Mouse (Mus musculus) intestine, embryonic 15.5 days (tissue): ENCODE data around the gene Higd1a. TPM values are rescaled to one million over a fixed set of nuclear protein-coding genes. Genes with fewer than 3 reads are reported as not detected.

Experiments
- ATAC-seq: fragments of 200-750 bp; cut with Nextera tagmentation; 2 replicates; pipeline ENCODE4 v1.8.0; 2017; ENCODE audit warnings: moderate TSS enrichment, moderate library complexity
- H3K27ac ChIP-seq: fragments of 300-500 bp; sonication (generic); 2 replicates; pipeline ENCODE4 v1.5.1; 2015; ENCODE audit warnings: mild to moderate bottlenecking, inconsistent platforms
- H3K27me3 ChIP-seq: fragments of 300-500 bp; sonication (generic); replicated peaks from 2 replicates; pipeline ENCODE4 v1.6.1; 2015; ENCODE audit warnings: inconsistent platforms
- H3K36me3 ChIP-seq: fragments of 300-500 bp; sonication (generic); 2 replicates; pipeline ENCODE4 v1.6.1; 2015; ENCODE audit warnings: inconsistent platforms
- H3K4me1 ChIP-seq: fragments of 300-500 bp; sonication (generic); replicated peaks from 2 replicates; pipeline ENCODE4 v1.6.1; 2015; ENCODE audit warnings: inconsistent platforms
- H3K4me2 ChIP-seq: fragments of 300-500 bp; sonication (generic); replicated peaks from 2 replicates; pipeline ENCODE4 v1.6.1; 2015; ENCODE audit warnings: mild to moderate bottlenecking, inconsistent platforms
- H3K4me3 ChIP-seq: fragments of 300-500 bp; sonication (generic); replicated peaks from 2 replicates; pipeline ENCODE4 v1.5.1; 2015; ENCODE audit warnings: inconsistent platforms
- H3K9ac ChIP-seq: fragments of 300-500 bp; sonication (generic); 2 replicates; pipeline ENCODE4 v1.6.1; 2015; ENCODE audit warnings: inconsistent platforms
- H3K9me3 ChIP-seq: fragments of 300-500 bp; sonication (generic); 2 replicates; pipeline ENCODE4 v1.6.1; 2016; ENCODE audit warnings: inconsistent platforms
- WGBS: fragments of 180-500 bp; shearing (Covaris S2); methylation state at CpG from one replicate; pipeline ENCODE4 v1.1.7; 2015; 5-methylcytosine and 5-hydroxymethylcytosine counted together
- polyA plus RNA-seq: library from polyadenylated mRNA; unstranded; fragments of >200 nt; fragmentation: Nextera tagmentation; extraction: Ambion mirVana; gene quantifications from 2 replicates; pipeline ENCODE4 v1.2.1, GENCODE M21; 2015

Higd1a gene
- polyA plus RNA-seq, 1 experiment from 2014 or later: 174 TPM

- H3K27ac ChIP-seq: no peak overlapping the region
Observed at GRCm38 (mm10) chr9:121807947-121808346, 50.2 kb downstream of the Higd1a start.

GRCm38 (mm10) chr9:121807546-121807945, 50.6 kb downstream of the Higd1a start:
- no peaks in the 10 kb centered on the region for H3K9me3 ChIP-seq
- H3K9ac ChIP-seq: no peak overlapping the region
- 66% methylated on average over 1 of the region's 1 CpGs for WGBS
- no peak overlapping the region for H3K4me3 ChIP-seq
- H3K4me1 ChIP-seq: no peaks in the 10 kb centered on the region; the same call in 1 of the 2 replicates
- no peak for ATAC-seq
- no peak overlapping the region for H3K4me2 ChIP-seq
- no peaks in the 10 kb centered on the region for H3K27me3 ChIP-seq
- H3K27ac ChIP-seq: no peak overlapping the region
- no peaks in the 10 kb centered on the region for H3K36me3 ChIP-seq

More at GRCm38 (mm10) chr9:121807947-121808346, 50.2 kb downstream of the Higd1a start:
- Histone ChIP-seq H3K9ac (no peak overlapping the region), H3K4me3 (no peak overlapping the region), H3K36me3 (no peaks in the 10 kb centered on the region), H3K4me2 (no peak overlapping the region), H3K4me1 (no peaks in the 10 kb centered on the region; the same call in 1 of the 2 replicates), H3K9me3 (no peaks in the 10 kb centered on the region), H3K27me3 (no peaks in the 10 kb centered on the region)
- 67% methylated on average over 7 of the region's 7 CpGs for WGBS
- ATAC-seq: no peak

- H3K4me2 ChIP-seq: no peak overlapping the region
- no peaks in the 10 kb centered on the region for H3K9me3 ChIP-seq
- no peaks in the 10 kb centered on the region for H3K36me3 ChIP-seq
- no peaks in the 10 kb centered on the region for H3K27me3 ChIP-seq
- H3K4me1 ChIP-seq: peaks cover 12% of the 10 kb centered on the region; the same call in 1 of the 2 replicates
- WGBS: 50% methylated on average over 7 of the region's 7 CpGs
- no peak overlapping the region for H3K27ac ChIP-seq
- no peak overlapping the region for H3K4me3 ChIP-seq
- no peak overlapping the region for H3K9ac ChIP-seq
- ATAC-seq: no peak
Observed at GRCm38 (mm10) chr9:121802747-121803146, 55.4 kb downstream of the Higd1a start.

GRCm38 (mm10) chr9:121798887-121799520, 59.2 kb downstream of the Higd1a start:
- 51% methylated on average over 6 of the region's 6 CpGs for WGBS
- 0 out of 2 replicates have a peak, but pooled peaks have one; percentile 32 for ATAC-seq
- H3K27ac ChIP-seq: 0 out of 2 replicates have a peak overlapping the region, but pooled peaks have one; percentile 32

More at GRCm38 (mm10) chr9:121798887-121799520, 59.2 kb downstream of the Higd1a start:
- H3K27me3 ChIP-seq: no peaks in the 10 kb centered on the region
- H3K4me2 ChIP-seq: no peak overlapping the region
- no peak overlapping the region for H3K4me3 ChIP-seq
- no peaks in the 10 kb centered on the region for H3K9me3 ChIP-seq
- peaks cover 17% of the 10 kb centered on the region; the same call in 1 of the 2 replicates for H3K4me1 ChIP-seq
- no peaks in the 10 kb centered on the region for H3K36me3 ChIP-seq
- no peak overlapping the region for H3K9ac ChIP-seq

Other genes with a start within 250 kb of the Higd1a start
- not detected in 2 replicates for gene Lyzl4, start 216.3 kb downstream of the Higd1a start, polyA plus RNA-seq
- 6.1 and 7.0 TPM in 2 replicates for gene Vipr1, start 215.6 kb downstream of the Higd1a start, polyA plus RNA-seq
- 14.5 and 14.7 TPM in 2 replicates for gene Sec22c, start 152.9 kb downstream of the Higd1a start, polyA plus RNA-seq
- gene Ss18l2, start 148.0 kb downstream of the Higd1a start, polyA plus RNA-seq: 141 and 147 TPM in 2 replicates
- gene Nktr, start 139.2 kb downstream of the Higd1a start, polyA plus RNA-seq: 57.9 and 62.6 TPM in 2 replicates
- gene Zfp651, start 99.0 kb downstream of the Higd1a start, polyA plus RNA-seq: 13.0 and 14.0 TPM in 2 replicates
- 0.29 and 0.39 TPM in 2 replicates for gene Klhl40, start 80.8 kb downstream of the Higd1a start, polyA plus RNA-seq
- gene Hhatl, start 65.9 kb downstream of the Higd1a start, polyA plus RNA-seq: 1.1 and 1.5 TPM in 2 replicates
- 1.1 and 1.3 TPM in 2 replicates for gene Ccdc13, start 18.9 kb downstream of the Higd1a start, polyA plus RNA-seq
- gene Ackr2, start 40.0 kb upstream of the Higd1a start, polyA plus RNA-seq: 0.46 and 0.80 TPM in 2 replicates
- gene Cyp8b1, start 57.9 kb upstream of the Higd1a start, polyA plus RNA-seq: not detected in 2 replicates
- gene Fam198a, start 92.6 kb upstream of the Higd1a start, polyA plus RNA-seq: 3.1 and 4.6 TPM in 2 replicates
- 12.9 and 15.9 TPM in 2 replicates for gene Pomgnt2, start 138.7 kb upstream of the Higd1a start, polyA plus RNA-seq